Mouse (Mus musculus) adrenal gland, postnatal 36 days (tissue): ENCODE data around the gene Kctd21. TPM values are rescaled to one million over a fixed set of nuclear protein-coding genes. Genes with fewer than 3 reads are reported as not detected.
A peak's percentile ranks its signal among the peaks of the same experiment; 100 is the strongest.

ENCODE experiments used
- DNase-seq, 2 experiments: peaks; one replicate each; pipeline ENCODE4 v3.0.0; 2021; ENCODE audit warnings: mixed read lengths in 1 of 2
- long read RNA-seq, 2 experiments: library from polyadenylated mRNA; stranded (forward); transcript quantifications; one replicate each; pipeline ENCODE4 v2.0.0; 2021; ENCODE audit warnings: borderline sequencing depth in 2 of 2
- total RNA-seq, 2 experiments: library from RNA; stranded (reverse); gene quantifications; 2 replicates each; pipeline ENCODE4 v1.2.3; 2021

Gene Kctd21
- total RNA-seq: 10 to 100 TPM in 1 of 2 experiments, 1 to 10 TPM in 1; 7.8 to 11.3 TPM
- long read RNA-seq, experiment 1, partial matches to known transcripts: 0 of 2 reads
- long read RNA-seq, experiment 1, other reads (novel, unspliced or antisense): 2 of 2 reads
- long read RNA-seq, experiment 2, partial matches to known transcripts: 0 of 2 reads
- long read RNA-seq, experiment 2, other reads (novel, unspliced or antisense): 1 of 2 reads

GRCm38 (mm10) chr7:97331726-97332666 is at the start of gene Kctd21, which contains the start of gene Usp35:
Gene Kctd21 (plus strand): TSS chr7:97332327.
Gene Usp35 (minus strand): TSS chr7:97332020.
- peak; percentile 97 to 98 for DNase-seq

- DNase-seq: no peak
Observed at GRCm38 (mm10) chr7:97296986-97297385, 35.1 kb upstream of the Kctd21 start.

GRCm38 (mm10) chr7:97297466-97297865 is 34.7 kb upstream of the Kctd21 start:
- DNase-seq: peak; percentile 42 to 61

GRCm38 (mm10) chr7:97298279-97298678 is 33.8 kb upstream of the Kctd21 start:
- DNase-seq: no peak

- no peak for DNase-seq
Observed at GRCm38 (mm10) chr7:97298943-97299342, 33.2 kb upstream of the Kctd21 start.

GRCm38 (mm10) chr7:97300914-97301313 is 31.2 kb upstream of the Kctd21 start:
- DNase-seq: no peak

- DNase-seq: no peak
Observed at GRCm38 (mm10) chr7:97301321-97301720, 30.8 kb upstream of the Kctd21 start.

GRCm38 (mm10) chr7:97302261-97302660 is 29.9 kb upstream of the Kctd21 start:
- DNase-seq: no peak

- no peak for DNase-seq
Observed at GRCm38 (mm10) chr7:97302876-97303275, 29.3 kb upstream of the Kctd21 start.

GRCm38 (mm10) chr7:97303614-97304013 is 28.5 kb upstream of the Kctd21 start:
- DNase-seq: no peak

- DNase-seq: no peak
Observed at GRCm38 (mm10) chr7:97304471-97304870, 27.7 kb upstream of the Kctd21 start.

GRCm38 (mm10) chr7:97305206-97305605 is 26.9 kb upstream of the Kctd21 start:
- DNase-seq: no peak

GRCm38 (mm10) chr7:97306813-97307212 is 25.3 kb upstream of the Kctd21 start:
- DNase-seq: no peak

GRCm38 (mm10) chr7:97307546-97307945 is 24.6 kb upstream of the Kctd21 start:
- DNase-seq: no peak

- DNase-seq: no peak
Observed at GRCm38 (mm10) chr7:97309461-97310340, 22.4 kb upstream of the Kctd21 start.

- no peak for DNase-seq
Observed at GRCm38 (mm10) chr7:97310341-97310635, 21.8 kb upstream of the Kctd21 start.

GRCm38 (mm10) chr7:97311620-97312019 is 20.5 kb upstream of the Kctd21 start:
- no peak for DNase-seq

- DNase-seq: no peak
Observed at GRCm38 (mm10) chr7:97312196-97312595, 19.9 kb upstream of the Kctd21 start.

GRCm38 (mm10) chr7:97312856-97313255 is 19.3 kb upstream of the Kctd21 start:
- no peak for DNase-seq

GRCm38 (mm10) chr7:97313364-97313995 is 18.6 kb upstream of the Kctd21 start:
- DNase-seq: no peak

GRCm38 (mm10) chr7:97314646-97315045 is 17.5 kb upstream of the Kctd21 start:
- DNase-seq: peak in 1 of 2 experiments; percentile 24

- DNase-seq: no peak
Observed at GRCm38 (mm10) chr7:97315656-97316055, 16.5 kb upstream of the Kctd21 start.
